Mouse (Mus musculus) testis, adult 2 months (tissue): ENCODE data around the gene Sgms2.

Experiments used
- CTCF ChIP-seq: fragments of 200-500 bp; IDR thresholded peaks from 2 replicates; pipeline ENCODE4 v1.5.1; 2012; ENCODE audit warnings: low read depth, mild to moderate bottlenecking, inconsistent platforms, low read length, moderate library complexity; ENCODE audit not compliant: control insufficient read depth, insufficient read depth, insufficient replicate concordance
- POLR2A ChIP-seq: fragments of 200-500 bp; IDR thresholded peaks from 2 replicates; pipeline ENCODE4 v1.6.1; 2012; ENCODE audit warnings: low read depth, mild to moderate bottlenecking, inconsistent platforms, low read length, moderate library complexity; ENCODE audit not compliant: control insufficient read depth

- TF ChIP-seq CTCF (no peak), POLR2A (no peak)
Observed at GRCm38 (mm10) chr3:131368678-131369077, 122.5 kb downstream of the Sgms2 start.
